Mouse (Mus musculus) limb, embryonic 15.5 days (tissue): ENCODE measurements around the gene Gtf2a2. TPM values are rescaled to one million over a fixed set of nuclear protein-coding genes. Genes with fewer than 3 reads are reported as not detected.
"Not testable (repeated sequence)": the region's sequence is repeated elsewhere in the genome, so short reads cannot be mapped to it uniquely, and the experiment has no call there.

ENCODE experiments used
- ATAC-seq: fragments of 200-750 bp; cut with Nextera tagmentation; 2 replicates; pipeline ENCODE4 v1.8.0; 2017; ENCODE audit warnings: low read depth, moderate TSS enrichment; ENCODE audit not compliant: insufficient number of reproducible peaks, low FRiP score, low TSS enrichment
- H3K27ac ChIP-seq: fragments of 300-500 bp; sonication (generic); 2 replicates; pipeline ENCODE4 v1.5.1; 2015; ENCODE audit warnings: moderate library complexity, mild to moderate bottlenecking, inconsistent platforms
- H3K27me3 ChIP-seq: fragments of 300-500 bp; sonication (generic); 2 replicates; pipeline ENCODE4 v1.6.1; 2015; ENCODE audit warnings: inconsistent platforms
- H3K36me3 ChIP-seq: fragments of 300-500 bp; sonication (generic); 2 replicates; pipeline ENCODE4 v1.6.1; 2015; ENCODE audit warnings: inconsistent platforms
- H3K4me1 ChIP-seq: fragments of 300-500 bp; sonication (generic); 2 replicates; pipeline ENCODE4 v1.6.1; 2015; ENCODE audit warnings: inconsistent platforms
- H3K4me2 ChIP-seq: fragments of 300-500 bp; sonication (generic); 2 replicates; pipeline ENCODE4 v1.6.1; 2015; ENCODE audit warnings: mild to moderate bottlenecking, inconsistent platforms
- H3K4me3 ChIP-seq: fragments of 300-500 bp; sonication (generic); 2 replicates; pipeline ENCODE4 v1.5.1; 2015; ENCODE audit warnings: mild to moderate bottlenecking, inconsistent platforms
- H3K9ac ChIP-seq: fragments of 300-500 bp; sonication (generic); 2 replicates; pipeline ENCODE4 v1.6.1; 2015; ENCODE audit warnings: inconsistent platforms
- H3K9me3 ChIP-seq: fragments of 300-500 bp; sonication (generic); 2 replicates; pipeline ENCODE4 v1.6.1; 2016; ENCODE audit warnings: inconsistent platforms
- WGBS: fragments of 180-500 bp; shearing (Covaris S2); methylation state at CpG from one replicate; pipeline ENCODE4 v1.1.7; 2015; 5-methylcytosine and 5-hydroxymethylcytosine counted together
- polyA plus RNA-seq: library from polyadenylated mRNA; unstranded; fragments of >200 nt; fragmentation: Nextera tagmentation; extraction: Ambion mirVana; gene quantifications from 2 replicates; pipeline ENCODE4 v1.2.1, GENCODE M21; 2015

Gene Gtf2a2
- polyA plus RNA-seq, 1 experiment from 2014 or later: 162 TPM

DNA sequence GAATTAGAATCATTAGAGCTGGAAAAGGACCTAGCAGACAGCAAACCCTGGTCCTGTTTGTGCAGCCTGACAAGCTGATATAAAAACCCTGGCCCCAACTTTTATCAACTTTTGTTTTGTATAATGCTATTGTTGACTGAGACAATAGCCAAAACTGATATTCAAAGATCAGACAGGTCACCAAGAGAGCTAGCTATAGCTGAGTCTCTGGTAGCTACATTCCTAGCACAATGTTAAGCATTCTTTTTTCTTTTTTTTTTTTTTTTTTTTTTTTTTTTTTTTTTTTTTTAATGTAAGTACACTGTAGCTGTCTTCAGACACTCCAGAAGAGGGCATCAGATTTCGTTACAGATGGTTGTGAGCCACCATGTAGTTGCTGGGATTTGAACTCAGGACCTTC is 11.3 kb downstream of the Gtf2a2 start:
- not testable (repeated sequence) for H3K9me3 ChIP-seq, H3K4me3 ChIP-seq, H3K9ac ChIP-seq, H3K4me1 ChIP-seq, H3K27me3 ChIP-seq, H3K27ac ChIP-seq, ATAC-seq, H3K4me2 ChIP-seq
- peaks cover 14% of the 10 kb centered on the region for H3K36me3 ChIP-seq
- 80% methylated on average over 1 of the region's 1 CpGs for WGBS

DNA sequence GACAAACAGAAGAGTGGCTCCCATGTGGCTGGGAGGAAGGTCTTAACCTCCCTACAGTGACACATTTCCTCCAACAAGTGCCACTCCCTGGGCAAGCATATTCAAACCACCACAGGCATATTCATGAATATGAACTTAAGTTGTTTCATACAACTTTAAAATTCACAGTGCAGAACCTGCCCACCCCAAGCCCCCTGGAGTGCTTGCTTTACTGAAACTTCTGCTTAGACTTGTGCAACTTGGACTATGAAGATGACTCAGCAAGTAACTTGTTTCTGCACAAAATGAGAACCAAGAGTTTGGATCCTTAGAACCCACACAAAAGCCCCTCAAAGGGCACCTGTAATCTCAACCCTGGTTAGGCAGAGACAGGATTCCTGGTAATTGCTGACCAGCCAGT is 12.3 kb downstream of the Gtf2a2 start:
- ATAC-seq: no peak
- no peaks in the 10 kb centered on the region for H3K27me3 ChIP-seq
- H3K4me3 ChIP-seq: no peak overlapping the region
- H3K4me2 ChIP-seq: no peak overlapping the region
- no peaks in the 10 kb centered on the region for H3K4me1 ChIP-seq
- H3K9me3 ChIP-seq: no peaks in the 10 kb centered on the region
- H3K27ac ChIP-seq: no peak overlapping the region
- no peak overlapping the region for H3K9ac ChIP-seq
- peaks cover 9% of the 10 kb centered on the region for H3K36me3 ChIP-seq

DNA sequence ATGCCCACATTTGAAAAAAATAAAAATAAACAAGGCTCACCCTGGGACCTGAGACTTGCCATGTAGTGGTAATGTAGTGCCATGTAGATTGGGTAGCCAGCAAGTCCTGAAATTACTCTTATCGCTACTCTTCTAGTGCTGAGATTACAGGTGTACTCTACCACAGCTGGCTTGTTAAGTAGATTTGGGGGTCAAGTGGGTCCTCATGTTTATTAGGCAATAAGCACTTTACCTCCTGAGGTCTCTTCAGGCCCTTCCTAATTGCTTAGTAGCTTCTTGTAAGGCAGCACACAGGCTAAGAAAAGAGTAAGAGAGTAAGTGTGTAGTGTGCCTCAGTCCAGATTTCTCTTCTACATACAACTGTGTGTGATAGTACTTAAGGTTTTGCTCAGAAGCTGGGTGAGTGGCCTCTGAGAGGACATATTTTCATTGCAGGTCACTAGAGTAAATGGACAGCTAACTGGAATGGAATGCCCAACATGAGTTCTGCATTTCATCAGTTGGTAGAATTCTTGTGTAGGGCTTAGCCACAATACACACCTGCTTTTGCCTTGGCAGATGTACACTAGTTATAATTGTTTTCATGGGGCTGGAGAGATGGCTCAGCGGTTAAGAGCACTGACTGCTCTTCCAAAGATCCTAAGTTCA is 13.1 kb downstream of the Gtf2a2 start:
- peaks cover 3% of the 10 kb centered on the region; the same call in 1 of the 2 replicates for H3K36me3 ChIP-seq
- WGBS: 79% methylated on average over 2 of the region's 2 CpGs
- no peak overlapping the region for H3K4me3 ChIP-seq
- H3K27ac ChIP-seq: no peak overlapping the region
- no peaks in the 10 kb centered on the region for H3K4me1 ChIP-seq
- no peak for ATAC-seq
- no peak overlapping the region for H3K4me2 ChIP-seq
- no peaks in the 10 kb centered on the region for H3K27me3 ChIP-seq
- no peak overlapping the region for H3K9ac ChIP-seq
- no peaks in the 10 kb centered on the region for H3K9me3 ChIP-seq

DNA sequence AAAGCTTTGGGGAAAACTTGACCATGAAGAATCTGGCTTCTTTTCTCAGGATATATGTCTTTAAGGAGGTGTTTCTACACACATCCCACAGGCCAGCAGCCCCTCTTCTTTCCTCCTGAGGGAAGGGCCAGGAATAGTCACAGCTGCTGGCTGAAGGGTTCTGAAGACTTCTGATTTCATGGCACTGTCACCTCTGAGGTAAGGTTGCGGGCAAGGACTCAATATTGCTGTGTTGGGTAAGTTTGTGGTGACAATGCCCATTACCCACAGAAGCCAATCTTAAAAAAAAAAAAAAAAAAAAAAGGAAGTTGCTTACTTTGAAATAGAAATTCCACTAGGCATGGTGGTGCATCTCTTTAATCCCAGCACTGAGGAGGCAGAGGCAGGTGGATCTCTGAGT is 19.8 kb downstream of the Gtf2a2 start:
- Histone ChIP-seq H3K27ac (no peak overlapping the region), H3K4me1 (no peaks in the 10 kb centered on the region), H3K9ac (no peak overlapping the region), H3K4me2 (no peak overlapping the region), H3K36me3 (no peaks in the 10 kb centered on the region), H3K4me3 (no peak overlapping the region), H3K9me3 (no peaks in the 10 kb centered on the region), H3K27me3 (no peaks in the 10 kb centered on the region)
- no peak for ATAC-seq
- WGBS: 79% methylated on average over 1 of the region's 1 CpGs

DNA sequence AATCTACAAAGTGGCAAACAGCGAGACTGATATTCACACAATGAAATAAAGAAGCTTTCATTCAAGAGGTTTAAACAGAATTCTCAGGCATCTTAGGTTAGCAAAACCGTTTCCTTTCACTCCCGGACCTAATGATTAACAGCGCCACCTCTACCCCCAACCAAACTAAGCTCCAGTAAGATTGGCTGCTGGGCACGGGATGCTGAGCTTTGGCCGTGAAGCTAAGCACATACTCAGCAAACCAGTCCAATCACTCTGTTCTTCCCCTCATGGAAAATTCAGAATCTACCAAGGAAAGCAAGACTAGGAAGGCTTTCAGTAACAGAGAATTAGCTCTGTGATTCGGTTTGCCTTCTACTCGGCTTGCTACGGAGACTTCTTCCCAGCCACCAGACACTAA is 20.7 kb downstream of the Gtf2a2 start:
- H3K4me3 ChIP-seq: no peak overlapping the region
- H3K36me3 ChIP-seq: no peaks in the 10 kb centered on the region
- no peak overlapping the region for H3K9ac ChIP-seq
- H3K4me2 ChIP-seq: no peak overlapping the region
- no peaks in the 10 kb centered on the region for H3K27me3 ChIP-seq
- no peaks in the 10 kb centered on the region for H3K4me1 ChIP-seq
- ATAC-seq: no peak
- no peaks in the 10 kb centered on the region for H3K9me3 ChIP-seq
- 63% methylated on average over 9 of the region's 9 CpGs for WGBS
- no peak overlapping the region for H3K27ac ChIP-seq

DNA sequence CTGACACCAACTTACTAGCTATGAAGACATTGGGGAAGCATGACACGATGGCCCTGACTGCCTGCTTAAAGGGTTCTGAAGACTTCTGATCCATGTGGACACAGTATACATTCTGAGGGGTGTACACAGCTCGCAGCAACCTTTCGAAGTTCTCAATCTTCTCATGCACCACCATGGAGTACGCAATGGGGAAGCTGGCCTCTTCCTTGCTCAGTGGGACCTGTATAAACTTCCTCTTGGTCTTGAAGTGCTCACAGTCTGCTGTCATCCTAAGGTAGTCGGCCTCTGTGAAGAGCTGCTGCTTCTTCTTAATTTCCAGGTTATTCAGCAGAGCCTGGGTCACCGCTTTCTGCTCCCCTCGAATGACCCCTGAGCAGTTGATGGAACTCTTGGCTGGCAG is 22.4 kb downstream of the Gtf2a2 start:
- no peak for ATAC-seq
- H3K4me1 ChIP-seq: no peaks in the 10 kb centered on the region
- H3K27ac ChIP-seq: no peak overlapping the region
- no peaks in the 10 kb centered on the region for H3K9me3 ChIP-seq
- WGBS: 89% methylated on average over 7 of the region's 7 CpGs
- H3K9ac ChIP-seq: no peak overlapping the region
- H3K27me3 ChIP-seq: no peaks in the 10 kb centered on the region
- no peak overlapping the region for H3K4me2 ChIP-seq
- no peaks in the 10 kb centered on the region for H3K36me3 ChIP-seq
- H3K4me3 ChIP-seq: no peak overlapping the region

DNA sequence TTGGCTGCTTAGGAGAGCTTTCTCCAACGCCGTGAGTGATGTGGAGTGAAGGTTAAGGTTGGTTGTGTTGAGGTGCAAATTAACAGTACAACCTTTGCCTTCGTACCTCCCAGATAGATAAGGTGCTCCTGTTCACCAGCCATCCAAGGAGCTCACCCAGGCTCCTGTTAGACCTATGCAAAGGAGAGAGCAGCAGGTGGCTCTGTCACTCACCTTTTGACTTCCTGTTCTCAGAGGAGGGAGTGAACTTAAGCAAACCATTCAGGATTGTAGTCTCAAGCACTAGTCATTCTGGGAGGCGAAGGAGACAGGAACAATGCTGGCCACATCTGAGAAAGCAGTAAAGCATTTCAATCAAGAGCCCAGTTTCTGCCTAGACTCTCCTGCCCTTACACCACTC is 24.3 kb downstream of the Gtf2a2 start:
- 72% methylated on average over 4 of the region's 4 CpGs for WGBS
- Histone ChIP-seq H3K27ac (no peak overlapping the region), H3K36me3 (no peaks in the 10 kb centered on the region), H3K4me3 (no peak overlapping the region), H3K9me3 (no peaks in the 10 kb centered on the region), H3K4me2 (no peak overlapping the region), H3K27me3 (no peaks in the 10 kb centered on the region), H3K9ac (no peak overlapping the region), H3K4me1 (no peaks in the 10 kb centered on the region)
- no peak for ATAC-seq

DNA sequence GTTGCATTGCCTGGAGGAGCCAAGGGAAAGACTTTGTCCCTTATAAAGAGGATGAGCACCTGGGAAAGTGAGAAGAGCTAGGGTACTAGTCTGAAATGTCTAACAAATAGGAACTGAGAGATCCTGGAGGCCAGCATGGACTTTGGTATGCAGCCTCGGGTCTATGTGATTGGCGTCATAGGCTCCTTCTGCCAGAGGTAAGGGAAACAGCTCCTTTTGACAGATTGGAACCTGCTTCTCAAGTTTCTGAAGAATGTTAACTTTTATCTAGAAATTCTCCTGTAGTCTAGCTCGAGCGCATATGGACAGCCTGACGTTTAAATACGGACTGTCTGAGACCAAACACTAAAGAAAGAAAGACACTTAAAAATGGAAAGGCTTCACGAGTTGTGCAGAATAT is 25.6 kb downstream of the Gtf2a2 start, which contains the start of gene Gcnt3:
Gcnt3 (minus strand) TSS at position 101 of the 400 bp plus-strand sequence.
- ATAC-seq: no peak
- Histone ChIP-seq H3K4me3 (no peak within 1 kb of the TSS), H3K36me3 (no peaks in the 10 kb centered on the region), H3K9ac (no peak within 1 kb of the TSS), H3K4me2 (no peak within 1 kb of the TSS), H3K4me1 (no peaks in the 10 kb centered on the region), H3K9me3 (no peaks in the 10 kb centered on the region), H3K27ac (no peak within 1 kb of the TSS), H3K27me3 (no peaks in the 10 kb centered on the region)
- 65% methylated on average over 7 of the region's 7 CpGs for WGBS

DNA sequence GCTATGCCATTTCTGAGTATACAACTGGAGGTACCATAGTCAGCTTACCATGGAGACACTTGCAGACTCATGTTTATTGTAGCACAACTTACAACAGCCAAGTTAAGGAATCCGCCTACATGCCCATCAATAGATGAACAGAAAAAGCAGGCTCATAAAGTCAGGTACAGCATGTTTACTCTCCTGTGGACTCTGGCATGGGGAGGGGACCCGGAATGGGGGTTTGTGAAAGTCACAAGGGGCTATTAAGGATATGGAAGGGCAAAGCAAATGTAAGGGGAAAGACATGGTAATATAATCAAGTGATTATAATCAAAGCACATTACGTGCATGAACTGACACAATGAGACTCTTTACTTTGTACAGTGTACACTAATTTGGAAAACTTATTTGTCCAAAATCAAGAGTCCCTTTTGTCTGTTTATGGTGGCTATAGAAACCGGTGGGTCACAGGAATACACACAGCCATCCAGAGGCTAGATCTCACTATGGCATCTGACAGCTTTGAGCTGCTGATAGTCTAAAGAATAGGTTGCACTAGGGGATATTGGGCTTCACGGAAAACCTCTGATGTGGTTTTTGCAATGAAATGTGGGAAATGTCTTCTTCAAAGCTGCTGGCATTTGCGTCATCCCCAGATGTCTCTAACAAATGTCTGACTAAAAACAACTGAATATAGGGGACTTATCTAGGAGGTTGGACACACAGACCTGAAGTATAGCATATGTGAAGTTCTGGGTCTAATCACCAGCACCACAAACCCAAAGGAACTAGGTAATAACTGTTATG is 27.4 kb downstream of the Gtf2a2 start:
- Histone ChIP-seq H3K4me3 (no peak overlapping the region), H3K27ac (no peak overlapping the region), H3K9ac (no peak overlapping the region), H3K9me3 (no peaks in the 10 kb centered on the region), H3K4me2 (no peak overlapping the region), H3K36me3 (no peaks in the 10 kb centered on the region), H3K4me1 (no peaks in the 10 kb centered on the region), H3K27me3 (no peaks in the 10 kb centered on the region)
- ATAC-seq: no peak
- 82% methylated on average over 6 of the region's 6 CpGs for WGBS

DNA sequence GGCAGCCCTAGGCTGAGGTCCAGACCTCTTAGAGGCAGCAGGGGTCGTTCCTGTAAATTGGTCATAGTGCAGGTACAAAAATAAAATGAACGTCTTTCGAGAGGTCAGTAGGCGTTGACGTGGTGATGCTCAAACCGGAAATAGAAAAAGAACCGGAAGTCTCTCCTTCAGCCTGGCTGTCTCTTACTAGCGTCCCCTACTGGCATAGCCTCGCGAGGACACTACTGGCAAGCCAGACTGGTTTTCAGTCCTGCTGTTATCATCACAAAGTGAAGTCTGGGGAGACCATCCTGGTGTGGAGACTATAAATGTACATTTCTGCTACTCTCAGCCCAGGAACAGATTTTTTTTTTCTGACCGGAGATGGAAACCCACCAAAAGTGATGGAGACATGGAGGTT is 28.2 kb downstream of the Gtf2a2 start:
- 82% methylated on average over 11 of the region's 11 CpGs for WGBS
- Histone ChIP-seq H3K27me3 (no peaks in the 10 kb centered on the region), H3K4me1 (no peaks in the 10 kb centered on the region), H3K4me3 (no peak overlapping the region), H3K27ac (no peak overlapping the region), H3K9me3 (no peaks in the 10 kb centered on the region), H3K4me2 (no peak overlapping the region), H3K36me3 (no peaks in the 10 kb centered on the region), H3K9ac (no peak overlapping the region)
- ATAC-seq: no peak

DNA sequence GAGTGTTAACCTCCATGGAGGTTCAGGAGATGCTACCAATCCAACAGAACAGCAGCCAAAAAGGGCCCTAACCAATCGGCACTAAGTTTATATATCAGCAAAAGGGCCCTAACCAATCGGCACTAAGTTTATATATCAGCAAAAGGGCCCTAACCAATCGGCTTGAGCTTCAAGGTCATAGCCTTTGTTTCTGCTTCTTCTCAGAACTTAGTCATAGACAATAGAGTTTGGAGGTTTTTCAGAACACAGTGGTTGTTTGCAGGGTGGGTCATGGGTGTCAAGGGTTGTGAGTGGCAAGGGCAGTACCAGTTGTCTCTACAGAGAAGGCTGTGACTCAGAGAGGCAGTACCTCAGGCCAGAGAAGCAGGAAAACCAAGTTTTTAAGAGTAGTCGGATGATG is 29.8 kb downstream of the Gtf2a2 start:
- ATAC-seq: no peak
- WGBS: 90% methylated on average over 4 of the region's 4 CpGs
- Histone ChIP-seq H3K4me1 (no peaks in the 10 kb centered on the region), H3K4me2 (no peak overlapping the region), H3K36me3 (no peaks in the 10 kb centered on the region), H3K4me3 (no peak overlapping the region), H3K9me3 (no peaks in the 10 kb centered on the region), H3K27me3 (no peaks in the 10 kb centered on the region), H3K27ac (no peak overlapping the region), H3K9ac (no peak overlapping the region)

DNA sequence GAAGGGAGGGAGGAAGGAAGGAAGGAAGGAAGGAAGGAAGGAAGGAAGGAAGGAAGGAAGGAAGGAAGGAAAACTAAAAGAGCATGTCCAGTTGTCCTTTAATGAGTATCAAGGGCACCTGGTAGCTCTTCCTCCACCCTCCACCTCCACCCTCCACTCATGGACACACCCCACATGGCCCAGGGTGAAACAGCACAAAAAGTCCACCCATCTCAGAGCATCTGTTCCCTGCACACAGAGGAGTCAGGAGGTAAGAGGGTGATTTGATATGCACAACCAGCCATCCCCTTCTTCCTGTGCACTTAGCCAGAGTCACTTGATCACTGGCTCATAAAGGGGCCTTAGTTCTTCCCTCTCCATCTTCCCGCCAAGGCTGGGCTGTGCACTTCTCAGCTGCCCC is 30.6 kb downstream of the Gtf2a2 start:
- no peaks in the 10 kb centered on the region for H3K36me3 ChIP-seq
- H3K27ac ChIP-seq: no peak overlapping the region
- H3K4me1 ChIP-seq: peaks cover 5% of the 10 kb centered on the region; the same call in 1 of the 2 replicates
- ATAC-seq: no peak
- H3K9me3 ChIP-seq: no peaks in the 10 kb centered on the region
- H3K27me3 ChIP-seq: no peaks in the 10 kb centered on the region
- no peak overlapping the region for H3K9ac ChIP-seq
- H3K4me3 ChIP-seq: no peak overlapping the region
- WGBS: 50% methylated on average over 1 of the region's 1 CpGs
- H3K4me2 ChIP-seq: no peak overlapping the region
